Mouse (Mus musculus) embryonic facial prominence, embryonic 12.5 days (tissue): ENCODE measurements around the gene Vps4b. TPM values are rescaled to one million over a fixed set of nuclear protein-coding genes. Genes with fewer than 3 reads are reported as not detected.
"Not testable (repeated sequence)": the region's sequence is repeated elsewhere in the genome, so short reads cannot be mapped to it uniquely, and the experiment has no call there.

Experiments
- ATAC-seq: fragments of 200-750 bp; cut with Nextera tagmentation; 2 replicates; pipeline ENCODE4 v1.8.0; 2017; ENCODE audit not compliant: insufficient number of reproducible peaks, insufficient read depth, low FRiP score, low TSS enrichment
- H3K27ac ChIP-seq: fragments of 300-500 bp; sonication (generic); 2 replicates; pipeline ENCODE4 v1.5.1; 2016; ENCODE audit warnings: mild to moderate bottlenecking
- H3K27me3 ChIP-seq: fragments of 300-500 bp; sonication (generic); 2 replicates; pipeline ENCODE4 v1.6.1; 2016; ENCODE audit warnings: mild to moderate bottlenecking, moderate library complexity
- H3K36me3 ChIP-seq: fragments of 300-500 bp; sonication (generic); 2 replicates; pipeline ENCODE4 v1.6.1; 2016; ENCODE audit warnings: mild to moderate bottlenecking
- H3K4me1 ChIP-seq: fragments of 300-500 bp; sonication (generic); 2 replicates; pipeline ENCODE4 v1.6.1; 2016
- H3K4me2 ChIP-seq: fragments of 300-500 bp; sonication (generic); replicated peaks from 2 replicates; pipeline ENCODE4 v1.6.1; 2016; ENCODE audit warnings: mild to moderate bottlenecking, moderate library complexity
- H3K4me3 ChIP-seq: fragments of 300-500 bp; sonication (generic); 2 replicates; pipeline ENCODE4 v1.5.1; 2016; ENCODE audit warnings: mild to moderate bottlenecking
- H3K9ac ChIP-seq: fragments of 300-500 bp; sonication (generic); 2 replicates; pipeline ENCODE4 v1.6.1; 2016; ENCODE audit warnings: mild to moderate bottlenecking, moderate library complexity
- H3K9me3 ChIP-seq: fragments of 300-500 bp; sonication (generic); 2 replicates; pipeline ENCODE4 v1.6.1; 2016; ENCODE audit warnings: mild to moderate bottlenecking, moderate library complexity
- WGBS: fragments of 180-500 bp; shearing (Covaris S2); methylation state at CpG from one replicate; pipeline ENCODE4 v1.1.7; 2016; 5-methylcytosine and 5-hydroxymethylcytosine counted together
- polyA plus RNA-seq: library from polyadenylated mRNA; unstranded; fragments of >200 nt; fragmentation: Nextera tagmentation; extraction: Ambion mirVana; gene quantifications from 2 replicates; pipeline ENCODE4 v1.2.1, GENCODE M21; 2016

Gene Vps4b
- polyA plus RNA-seq, 1 experiment from 2014 or later: 72.2 TPM

- no peaks in the 10 kb centered on the region for H3K27me3 ChIP-seq
- no peaks in the 10 kb centered on the region for H3K4me1 ChIP-seq
- H3K27ac ChIP-seq: no peak overlapping the region
- H3K4me2 ChIP-seq: no peak overlapping the region
- no peak for ATAC-seq
- no peaks in the 10 kb centered on the region for H3K9me3 ChIP-seq
- peaks cover 27% of the 10 kb centered on the region for H3K36me3 ChIP-seq
- no peak overlapping the region for H3K4me3 ChIP-seq
- H3K9ac ChIP-seq: no peak overlapping the region
- 87% methylated on average over 6 of the region's 6 CpGs for WGBS
Observed at GRCm38 (mm10) chr1:106748555-106749315, 47.8 kb downstream of the Vps4b start.

- H3K4me2 ChIP-seq: no peak overlapping the region
- no peaks in the 10 kb centered on the region for H3K27me3 ChIP-seq
- ATAC-seq: no peak
- H3K4me3 ChIP-seq: no peak overlapping the region
- 90% methylated on average over 6 of the region's 6 CpGs for WGBS
- H3K4me1 ChIP-seq: no peaks in the 10 kb centered on the region
- H3K36me3 ChIP-seq: peaks cover 32% of the 10 kb centered on the region
- no peak overlapping the region for H3K27ac ChIP-seq
- no peak overlapping the region for H3K9ac ChIP-seq
- no peaks in the 10 kb centered on the region for H3K9me3 ChIP-seq
Observed at GRCm38 (mm10) chr1:106742980-106743379, 53.5 kb downstream of the Vps4b start.

- ATAC-seq: no peak
- Histone ChIP-seq H3K9ac (no peak overlapping the region), H3K9me3 (no peaks in the 10 kb centered on the region), H3K27ac (no peak overlapping the region), H3K36me3 (peaks cover 22% of the 10 kb centered on the region; the same call in 1 of the 2 replicates), H3K4me1 (no peaks in the 10 kb centered on the region), H3K4me2 (no peak overlapping the region), H3K4me3 (no peak overlapping the region), H3K27me3 (no peaks in the 10 kb centered on the region)
- 91% methylated on average over 4 of the region's 4 CpGs for WGBS
Observed at GRCm38 (mm10) chr1:106740735-106741134, 55.8 kb downstream of the Vps4b start.

GRCm38 (mm10) chr1:106739810-106740209 is 56.7 kb downstream of the Vps4b start:
- ATAC-seq: no peak
- Histone ChIP-seq H3K4me2 (no peak overlapping the region), H3K27ac (no peak overlapping the region), H3K27me3 (no peaks in the 10 kb centered on the region), H3K9ac (no peak overlapping the region), H3K4me3 (no peak overlapping the region), H3K4me1 (no peaks in the 10 kb centered on the region), H3K9me3 (no peaks in the 10 kb centered on the region), H3K36me3 (0 out of 2 replicates have a peak, but pooled peaks cover 21% of the 10 kb centered on the region)
- 92% methylated on average over 5 of the region's 5 CpGs for WGBS

GRCm38 (mm10) chr1:106738092-106738491 is 58.4 kb downstream of the Vps4b start:
- H3K27ac ChIP-seq: no peak overlapping the region
- no peaks in the 10 kb centered on the region for H3K4me1 ChIP-seq
- WGBS: 84% methylated on average over 3 of the region's 3 CpGs
- no peak overlapping the region for H3K4me3 ChIP-seq
- peaks cover 22% of the 10 kb centered on the region; the same call in 1 of the 2 replicates for H3K36me3 ChIP-seq
- H3K9me3 ChIP-seq: no peaks in the 10 kb centered on the region
- H3K9ac ChIP-seq: no peak overlapping the region
- no peak overlapping the region for H3K4me2 ChIP-seq
- no peak for ATAC-seq
- H3K27me3 ChIP-seq: no peaks in the 10 kb centered on the region

- Histone ChIP-seq H3K4me1 (no peaks in the 10 kb centered on the region), H3K36me3 (peaks cover 22% of the 10 kb centered on the region; the same call in 1 of the 2 replicates), H3K9me3 (no peaks in the 10 kb centered on the region), H3K27ac (no peak overlapping the region), H3K4me3 (no peak overlapping the region), H3K4me2 (no peak overlapping the region), H3K9ac (no peak overlapping the region), H3K27me3 (no peaks in the 10 kb centered on the region)
- WGBS: 89% methylated on average over 8 of the region's 8 CpGs
- ATAC-seq: no peak
Observed at GRCm38 (mm10) chr1:106736211-106736610, 60.3 kb downstream of the Vps4b start.

- 55% methylated on average over 2 of the region's 2 CpGs for WGBS
- Histone ChIP-seq H3K27ac (no peak overlapping the region), H3K9ac (no peak overlapping the region), H3K36me3 (peaks cover 22% of the 10 kb centered on the region; the same call in 1 of the 2 replicates), H3K4me1 (no peaks in the 10 kb centered on the region), H3K4me3 (no peak overlapping the region), H3K9me3 (no peaks in the 10 kb centered on the region), H3K27me3 (no peaks in the 10 kb centered on the region), H3K4me2 (no peak overlapping the region)
- ATAC-seq: no peak
Observed at GRCm38 (mm10) chr1:106735586-106735985, 60.9 kb downstream of the Vps4b start.

- WGBS: 26% methylated on average over 5 of the region's 5 CpGs
- Histone ChIP-seq H3K27me3 (no peaks in the 10 kb centered on the region), H3K4me3 (no peak overlapping the region)
Observed at GRCm38 (mm10) chr1:106722061-106722460, 74.5 kb downstream of the Vps4b start.

GRCm38 (mm10) chr1:106717736-106718135 is 78.8 kb downstream of the Vps4b start:
- not testable (repeated sequence) for H3K4me1 ChIP-seq, ATAC-seq, H3K9me3 ChIP-seq, H3K27me3 ChIP-seq, H3K27ac ChIP-seq, H3K4me2 ChIP-seq, H3K9ac ChIP-seq, H3K36me3 ChIP-seq, H3K4me3 ChIP-seq
- WGBS: 68% methylated on average over 7 of the region's 7 CpGs

More at GRCm38 (mm10) chr1:106722061-106722460, 74.5 kb downstream of the Vps4b start:
- ATAC-seq: no peak
- Histone ChIP-seq H3K4me1 (no peaks in the 10 kb centered on the region), H3K36me3 (no peaks in the 10 kb centered on the region; the same call in 1 of the 2 replicates), H3K4me2 (no peak overlapping the region), H3K9me3 (no peaks in the 10 kb centered on the region), H3K27ac (no peak overlapping the region), H3K9ac (no peak overlapping the region)

GRCm38 (mm10) chr1:106717071-106717601 is 79.4 kb downstream of the Vps4b start:
- H3K27ac ChIP-seq: no peak overlapping the region
- no peaks in the 10 kb centered on the region for H3K36me3 ChIP-seq
- no peak for ATAC-seq
- H3K4me2 ChIP-seq: no peak overlapping the region
- H3K27me3 ChIP-seq: no peaks in the 10 kb centered on the region
- WGBS: 29% methylated on average over 7 of the region's 7 CpGs
- H3K4me3 ChIP-seq: no peak overlapping the region
- H3K9ac ChIP-seq: no peak overlapping the region
- peaks cover 4% of the 10 kb centered on the region for H3K4me1 ChIP-seq
- no peaks in the 10 kb centered on the region for H3K9me3 ChIP-seq

GRCm38 (mm10) chr1:106716141-106716540 is 80.4 kb downstream of the Vps4b start:
- Histone ChIP-seq H3K4me1 (peaks cover 12% of the 10 kb centered on the region), H3K9ac (no peak overlapping the region), H3K9me3 (no peaks in the 10 kb centered on the region), H3K27me3 (no peaks in the 10 kb centered on the region), H3K4me3 (no peak overlapping the region), H3K36me3 (no peaks in the 10 kb centered on the region), H3K27ac (no peak overlapping the region), H3K4me2 (no peak overlapping the region)
- WGBS: 89% methylated on average over 3 of the region's 3 CpGs
- ATAC-seq: no peak
